Mouse (Mus musculus): Measurements from ENCODE around the gene C1galt1. TPM values are rescaled to one million over a fixed set of nuclear protein-coding genes. Genes with fewer than 3 reads are reported as not detected.

C1galt1 gene
- total RNA-seq (2021), result 10 to 100 TPM; 11.9 to 12.7 TPM
- long read RNA-seq, experiment 1, full-length matches to known transcripts, result 2 of 8 reads
- long read RNA-seq, experiment 1, partial matches to known transcripts, result 5 of 8 reads
- long read RNA-seq, experiment 1, other reads (novel, unspliced or antisense), result 1 of 8 reads
- long read RNA-seq, experiment 2, full-length matches to known transcripts, result 4 of 8 reads
- long read RNA-seq, experiment 2, partial matches to known transcripts, result 0 of 8 reads
- long read RNA-seq, experiment 2, other reads (novel, unspliced or antisense), result 4 of 8 reads

DNA sequence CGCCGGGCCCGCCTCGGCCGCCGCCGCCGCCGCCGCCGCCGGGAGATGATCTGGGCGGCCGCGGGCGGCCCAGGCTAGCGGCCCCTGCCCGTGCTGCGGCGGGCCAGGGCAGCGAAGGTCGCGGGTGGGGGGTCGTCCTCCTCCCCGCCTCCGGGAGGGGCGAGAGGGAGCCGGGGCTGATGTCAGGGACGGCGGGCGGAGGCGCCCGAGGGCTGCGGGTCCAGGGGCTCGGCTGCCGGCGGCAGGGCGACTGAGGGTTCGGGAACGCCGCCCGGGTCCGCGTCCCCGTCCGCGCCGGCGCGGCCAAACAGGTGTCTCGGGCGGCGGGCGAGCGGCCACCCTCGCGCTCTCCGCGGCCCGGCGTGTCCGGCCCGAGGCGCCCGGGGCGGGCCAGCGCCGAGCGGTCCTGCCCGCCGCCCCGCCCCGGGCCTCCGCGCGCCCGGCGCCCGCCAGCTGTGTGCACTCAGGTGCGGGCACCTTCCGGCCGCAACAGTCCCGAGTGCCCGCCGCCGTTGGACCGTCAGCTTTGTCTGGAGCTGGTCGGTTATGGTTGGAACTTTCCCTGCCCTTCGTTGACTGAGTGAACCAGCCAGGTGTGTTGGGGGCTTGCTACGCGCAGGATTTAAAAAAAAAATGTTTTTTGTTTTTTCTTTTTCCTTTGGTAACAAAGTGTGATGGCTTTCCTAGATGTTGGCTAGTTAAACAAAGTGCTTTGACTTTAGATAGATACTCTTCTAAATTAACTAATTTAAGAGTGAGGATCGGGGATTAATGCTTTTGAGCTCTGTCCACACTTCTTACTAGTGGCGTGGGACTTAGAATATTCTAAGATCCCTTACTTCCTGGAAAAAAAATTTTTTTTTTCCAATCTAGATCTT lies at the start of gene C1galt1:
Gene C1galt1 (plus strand): TSS at position 41 of the 878 bp plus-strand sequence.
- intact Hi-C loops (cut with DNase I), result no loop called here
- peak in 1 of 2 experiments; percentile 50 for DNase-seq

DNA sequence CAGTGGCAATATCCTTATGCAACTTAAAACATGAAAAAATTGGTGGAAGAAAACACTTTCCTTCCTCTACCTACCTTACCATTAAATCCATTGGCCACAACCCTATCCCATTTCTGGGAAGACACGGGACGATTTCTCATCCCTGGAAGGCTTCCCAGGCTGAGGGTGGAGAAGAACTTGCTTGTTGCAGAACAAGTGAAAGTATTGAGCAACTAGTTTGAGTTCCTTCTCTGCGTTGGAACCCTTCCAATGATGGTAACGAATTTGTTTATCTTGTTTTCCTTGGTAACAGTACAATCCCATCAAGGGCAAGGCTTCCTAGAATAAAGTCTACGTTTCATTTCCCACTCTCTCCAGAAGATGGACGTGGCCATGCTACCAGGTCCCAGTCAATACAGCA lies 44.7 kb upstream of the C1galt1 start:
- intact Hi-C loops (cut with DNase I), result no loop called here
- DNase-seq, result peak; percentile 33 to 74

DNA sequence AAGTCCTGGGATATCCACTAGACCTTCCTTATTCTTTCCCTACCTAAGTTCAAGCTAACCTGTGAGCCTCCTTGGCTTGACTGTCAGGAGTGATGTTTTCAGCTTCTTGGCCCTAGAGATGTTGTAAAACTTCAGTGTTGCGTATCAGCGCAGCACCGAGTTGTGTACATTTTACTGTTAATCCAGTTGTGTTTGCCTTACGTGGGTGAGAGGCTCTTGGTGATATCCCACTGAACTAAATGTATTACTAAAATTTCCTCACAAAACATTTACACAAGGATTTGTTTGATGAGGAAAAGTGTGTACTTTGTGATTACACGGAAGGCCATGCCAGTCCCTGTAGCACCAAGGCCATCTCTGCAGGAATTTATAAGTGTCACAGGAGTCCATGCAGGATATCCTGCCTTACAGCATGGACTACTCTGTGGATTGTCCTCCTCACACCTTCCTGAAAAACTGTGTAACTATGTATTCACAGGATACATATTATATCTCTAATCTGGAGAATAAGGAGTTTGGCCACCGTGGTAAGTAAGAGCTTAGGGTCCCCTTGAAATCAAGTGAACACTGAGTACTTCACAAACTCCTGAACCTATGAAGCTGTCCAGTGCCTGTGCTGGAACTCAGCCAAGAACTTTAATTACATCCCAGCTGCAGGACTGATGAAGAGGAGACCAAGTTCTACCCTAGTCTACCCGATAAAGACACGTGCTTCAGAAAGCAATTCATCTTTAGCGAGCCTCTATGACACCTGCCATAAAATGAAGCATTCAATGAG lies 40.7 kb upstream of the C1galt1 start:
- DNase-seq, result no peak
- intact Hi-C loops (cut with DNase I), result no loop called here

DNA sequence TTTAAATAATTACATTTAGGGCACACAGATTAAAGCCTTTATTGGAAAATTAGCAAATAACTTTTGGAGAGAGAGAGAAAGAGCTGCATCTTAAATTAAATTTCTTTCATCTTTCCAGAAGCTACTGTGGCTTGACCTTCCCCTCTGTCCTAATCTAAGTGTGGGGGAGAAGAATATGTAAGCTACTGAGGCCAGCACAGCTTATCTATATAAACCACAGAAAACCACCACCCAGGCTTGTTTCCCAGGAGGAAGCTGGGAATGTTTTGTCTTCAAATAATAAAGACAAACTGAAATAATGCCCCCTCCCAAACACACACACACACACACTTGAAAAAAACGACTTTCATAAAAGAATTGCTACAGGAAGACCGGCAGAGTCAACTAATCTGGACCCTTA lies 30.5 kb upstream of the C1galt1 start:
- DNase-seq, result no peak
- intact Hi-C loops (cut with DNase I), result no loop called here

DNA sequence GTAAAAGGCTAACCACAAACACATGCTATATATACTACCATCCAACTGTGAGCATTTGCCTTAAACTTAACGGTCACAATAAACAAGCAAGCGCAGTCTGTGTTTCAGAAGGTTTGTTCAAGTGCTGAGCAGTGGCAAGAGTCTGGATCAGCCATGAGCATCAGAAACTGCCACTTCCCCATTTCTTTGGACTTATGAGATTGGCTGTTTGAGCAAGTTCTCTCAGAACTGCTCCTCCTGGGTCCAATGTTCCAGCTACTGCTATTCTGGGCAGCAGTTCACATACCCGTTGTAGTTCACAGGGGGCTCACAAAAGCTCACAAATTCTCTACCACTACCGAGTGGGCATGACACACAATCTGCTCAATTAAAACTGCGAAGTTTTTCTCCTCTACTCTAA lies 28.4 kb upstream of the C1galt1 start:
- no peak for DNase-seq
- intact Hi-C loops (cut with DNase I), result no loop called here

DNA sequence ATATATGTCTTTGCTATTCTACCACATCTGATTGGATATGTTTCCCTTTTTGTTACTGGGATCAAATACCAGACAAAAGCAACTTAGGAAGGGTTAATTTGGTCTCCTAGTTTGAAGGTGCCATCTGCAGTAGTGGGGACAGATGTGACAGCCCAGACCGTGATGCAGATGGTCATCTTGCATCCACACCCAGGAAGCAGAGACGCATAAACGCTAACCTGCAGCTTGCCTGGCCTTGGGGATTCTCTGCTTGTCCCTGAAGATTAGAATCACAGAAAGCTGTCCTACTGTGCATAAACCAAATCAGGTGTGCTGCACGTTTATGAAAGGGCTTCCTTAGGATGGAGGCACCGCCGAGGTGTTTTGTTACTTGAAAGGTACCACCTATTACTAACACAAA lies 22.0 kb upstream of the C1galt1 start:
- DNase-seq, result no peak
- intact Hi-C loops (cut with DNase I), result no loop called here

DNA sequence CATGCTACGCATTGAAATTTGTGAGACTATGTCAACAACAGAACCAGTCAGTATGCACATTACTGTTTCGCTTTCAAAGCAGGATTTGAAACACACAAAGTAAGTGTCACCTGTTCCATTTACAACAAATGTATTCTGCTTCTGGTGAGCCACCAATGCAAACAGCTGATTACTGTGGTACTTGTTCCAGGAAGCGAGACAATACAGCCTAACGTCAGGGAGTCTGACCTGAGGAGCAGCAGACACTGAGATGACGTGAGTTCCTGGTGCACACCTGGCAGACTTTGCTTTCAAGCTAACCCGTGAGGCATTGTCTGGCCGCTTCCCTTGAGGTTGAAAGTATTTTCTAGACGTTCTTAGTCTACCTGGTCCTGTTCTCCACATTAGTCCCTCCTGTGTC lies 13.8 kb upstream of the C1galt1 start:
- DNase-seq, result no peak
- intact Hi-C loops (cut with DNase I), result no loop called here

DNA sequence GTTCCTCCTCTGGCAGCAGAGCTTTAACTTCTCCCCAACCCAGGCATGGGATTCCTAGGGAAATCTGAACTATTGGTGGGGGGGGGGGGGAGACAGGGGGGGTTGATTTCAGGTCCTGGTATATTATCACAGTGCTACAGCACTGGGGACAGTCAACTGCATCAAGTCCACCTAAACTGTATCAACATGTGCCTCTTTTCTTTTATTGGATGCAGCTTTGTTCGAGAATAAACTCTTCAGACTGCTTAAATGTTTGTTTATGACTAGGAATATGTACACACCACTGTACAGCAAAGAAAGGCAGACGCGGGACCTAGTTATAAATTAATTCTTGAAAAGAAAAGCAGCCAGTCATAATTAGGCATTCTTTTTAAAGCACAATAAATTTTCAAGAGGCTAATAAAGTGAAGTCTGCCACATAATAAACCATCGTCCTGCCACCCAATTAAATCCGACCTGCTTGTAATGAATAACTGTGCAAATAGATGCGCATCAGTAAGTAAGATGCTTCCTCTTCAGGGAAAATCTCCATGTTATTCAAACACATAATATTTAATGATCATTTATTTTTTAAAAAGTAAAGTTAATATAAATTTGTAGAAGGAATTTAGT lies 12.0 kb upstream of the C1galt1 start:
- DNase-seq, result no peak
- intact Hi-C loops (cut with DNase I), result no loop called here

DNA sequence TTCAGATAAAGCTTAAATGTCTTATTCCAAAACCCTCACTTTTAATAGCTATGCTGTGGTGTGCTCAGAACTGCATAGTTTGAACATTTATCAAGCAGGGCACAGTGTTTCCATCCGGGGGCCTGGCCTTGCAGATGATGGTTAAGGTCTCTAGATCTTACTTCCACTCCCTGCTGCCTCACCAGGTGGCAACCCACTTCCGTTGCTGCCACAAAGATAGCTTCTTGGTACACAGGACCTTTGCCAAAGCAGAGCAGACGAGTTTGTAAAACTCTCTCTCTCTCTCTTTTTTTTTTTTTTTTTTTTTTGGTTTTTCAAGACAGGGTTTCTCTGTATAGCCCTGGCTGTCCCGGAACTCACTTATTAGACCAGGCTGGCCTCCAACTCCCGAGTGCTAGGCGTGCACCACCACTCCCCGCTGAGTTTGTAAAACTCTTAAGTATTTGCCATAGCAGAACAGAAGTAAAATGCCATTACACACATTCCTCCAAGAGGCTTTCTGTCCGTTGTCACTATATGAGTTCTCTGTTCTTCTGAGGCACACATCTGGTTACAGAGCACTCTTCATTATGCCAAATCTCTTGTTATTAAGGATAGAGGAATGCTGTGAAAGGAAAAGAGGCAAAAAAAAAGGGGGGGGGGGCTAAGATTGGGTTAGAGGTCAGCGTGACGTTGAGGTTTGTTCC lies 773 bp upstream of the C1galt1 start:
- intact Hi-C loops (cut with DNase I), result no loop called here
- DNase-seq, result no peak

DNA sequence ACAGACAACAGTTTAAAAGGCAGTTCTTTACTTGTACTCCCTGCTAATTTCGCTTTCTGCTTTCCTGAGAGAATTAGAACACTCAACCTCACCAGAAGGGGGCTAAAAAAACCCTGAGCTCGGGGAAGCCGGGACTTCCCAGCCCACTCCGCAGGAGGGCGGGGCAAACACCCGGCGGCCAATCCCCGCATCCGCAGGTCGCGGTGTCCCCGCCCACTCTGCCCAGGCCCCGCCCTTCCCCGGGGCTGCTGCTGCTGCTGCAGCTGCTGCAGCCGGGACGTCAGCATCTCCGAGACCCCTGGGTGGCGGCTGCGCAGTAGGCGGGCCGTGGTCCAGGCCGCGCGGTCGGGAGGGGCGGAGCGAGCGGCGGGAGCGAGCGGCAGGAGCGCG lies 235 bp upstream of the C1galt1 start:
- DNase-seq, result peak; percentile 96 to 98
- intact Hi-C loops (cut with DNase I), result no loop called here

DNA sequence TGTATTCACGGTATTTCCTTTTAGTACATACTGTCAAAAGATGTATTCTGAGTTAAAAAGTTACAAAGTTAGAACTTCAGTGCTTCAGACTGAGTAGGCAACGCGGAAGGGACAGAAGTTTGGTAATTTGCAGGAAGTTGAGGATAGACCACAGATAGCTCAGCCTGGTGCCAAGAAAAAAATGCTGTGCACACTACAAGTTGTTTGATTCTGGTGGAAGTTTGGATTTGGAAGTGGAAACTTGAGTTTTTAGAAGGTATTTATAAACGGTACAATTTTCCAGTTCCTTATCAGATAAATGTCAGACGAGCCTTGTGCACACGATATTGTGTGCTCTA lies 1.0 kb downstream of the C1galt1 start:
- DNase-seq, result no peak
- intact Hi-C loops (cut with DNase I), result no loop called here

DNA sequence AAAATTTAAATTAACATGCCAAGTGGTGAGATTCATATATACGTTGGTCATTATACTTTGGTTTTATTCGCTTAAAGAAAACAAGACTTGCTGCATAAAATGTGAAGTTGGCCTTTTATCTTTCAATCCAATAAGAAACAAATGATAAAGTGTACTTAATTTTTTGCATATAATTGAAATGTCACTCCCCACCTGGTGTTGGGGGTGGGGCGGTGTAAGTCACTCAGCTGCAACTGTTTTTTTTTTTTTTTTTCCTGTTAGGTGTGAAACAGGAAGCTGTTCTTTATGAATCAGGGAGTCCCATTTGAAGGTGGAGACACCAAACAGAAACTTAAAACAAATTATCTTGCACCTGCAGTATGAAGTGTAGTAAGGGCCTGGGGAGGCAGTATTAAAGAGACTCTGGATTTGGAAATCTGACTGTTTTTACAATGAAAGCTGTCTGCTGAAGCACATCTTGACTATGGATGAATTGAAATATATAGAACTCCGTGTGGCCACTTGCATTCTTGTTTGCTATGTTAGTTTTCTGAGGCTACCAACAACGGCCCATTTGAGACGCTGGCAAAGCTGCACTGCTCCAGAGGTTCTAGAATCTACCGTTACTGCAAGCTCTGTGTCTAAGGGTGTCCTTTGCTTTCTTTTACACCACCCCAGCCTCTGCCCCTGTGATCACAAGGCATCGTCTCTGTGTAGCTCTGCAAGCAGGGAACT lies 2.2 kb downstream of the C1galt1 start:
- no peak for DNase-seq

DNA sequence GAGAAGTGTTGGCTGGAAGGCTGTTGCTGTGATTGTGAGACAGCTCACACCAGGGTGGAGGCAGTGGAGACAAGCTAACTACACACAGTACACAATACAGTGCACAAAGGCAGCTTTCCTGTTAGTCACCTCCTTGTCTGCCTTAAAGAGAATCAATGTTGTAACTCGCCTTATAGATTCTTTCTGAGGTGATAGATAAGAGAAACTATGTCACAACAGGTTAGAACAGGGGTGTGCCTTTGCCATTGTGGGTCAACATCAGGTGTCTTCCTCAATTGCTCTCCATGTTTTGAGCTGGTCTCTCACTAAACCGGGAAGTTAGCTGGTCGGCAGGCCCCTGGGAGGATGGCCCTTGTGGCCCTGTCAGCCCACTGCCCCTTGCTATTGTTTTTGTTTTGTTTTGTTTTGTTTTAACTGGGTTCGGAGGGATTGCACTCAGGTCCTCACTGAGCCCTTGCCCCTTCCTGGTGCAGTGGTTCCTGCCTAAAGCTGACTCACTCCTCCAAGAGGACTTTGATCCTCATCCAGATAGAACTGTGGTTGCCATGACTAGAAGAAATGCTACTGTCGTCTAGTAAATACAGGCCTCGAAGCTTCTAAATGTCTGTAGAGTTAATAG lies 3.4 kb downstream of the C1galt1 start:
- intact Hi-C loops (cut with DNase I), result no loop called here
- DNase-seq, result no peak

More for the DNA sequence above, 2.2 kb downstream of the C1galt1 start:
- intact Hi-C loops (cut with DNase I), result no loop called here

DNA sequence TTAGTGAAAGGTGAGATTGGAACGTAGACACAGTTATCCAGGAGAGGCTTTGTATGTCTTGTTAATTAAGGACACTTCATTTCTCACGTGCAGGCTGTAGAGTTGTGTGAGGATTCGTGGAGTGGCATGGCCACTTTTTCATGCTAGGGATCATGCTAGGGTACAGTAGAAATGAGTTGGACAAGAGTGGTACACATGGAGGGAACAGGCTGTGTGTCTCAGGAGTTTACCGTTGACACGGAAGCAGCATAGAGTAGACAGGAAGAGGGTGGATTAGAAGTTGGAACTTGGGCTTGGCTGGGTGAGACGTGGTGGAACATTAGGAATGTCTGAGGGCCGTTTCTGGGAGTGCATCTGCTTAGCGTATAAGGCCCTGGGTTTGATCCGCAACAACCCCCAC lies 4.1 kb downstream of the C1galt1 start:
- intact Hi-C loops (cut with DNase I), result no loop called here
- no peak for DNase-seq

DNA sequence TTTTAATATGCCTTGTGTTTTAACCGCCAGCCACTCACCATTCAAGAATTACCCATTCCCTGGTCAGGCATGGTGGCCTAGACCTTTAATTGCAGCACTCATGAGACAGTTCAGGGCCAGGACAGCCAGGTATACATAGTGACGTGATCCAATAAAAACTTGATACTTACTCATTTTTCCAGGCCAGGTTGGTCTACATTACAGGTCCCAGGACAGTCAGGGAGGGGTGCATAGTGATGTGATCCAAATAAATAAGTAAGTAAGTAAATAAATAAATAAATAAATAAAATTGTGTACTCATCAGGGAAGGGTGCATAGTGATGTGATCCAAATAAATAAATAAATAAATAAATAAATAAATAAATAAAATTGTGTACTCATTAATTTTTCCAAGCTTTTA lies 6.4 kb downstream of the C1galt1 start:
- DNase-seq, result no peak
- intact Hi-C loops (cut with DNase I), result loop anchor here (10.0 kb wide), 1 partner anchor 134 kb away; no protein-coding TSS in a partner anchor

DNA sequence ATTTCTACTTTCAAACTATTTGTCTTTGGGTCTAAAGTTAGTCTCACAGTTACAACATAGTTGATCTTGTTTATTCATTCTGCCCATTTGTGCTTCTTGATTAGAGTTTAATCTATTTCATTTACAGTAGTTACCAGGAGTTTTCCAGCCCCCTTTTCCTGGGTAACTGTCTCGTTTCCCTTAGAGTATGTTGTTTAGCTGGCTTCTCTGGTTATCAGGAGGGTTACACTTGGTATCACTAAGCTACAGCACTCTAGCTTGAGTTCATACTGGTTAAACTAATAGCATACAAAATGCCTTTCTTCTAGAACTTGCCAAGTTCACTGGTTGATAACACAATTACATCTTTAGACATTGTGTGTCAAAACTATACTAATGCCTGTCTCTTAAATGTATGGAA lies 8.3 kb downstream of the C1galt1 start:
- intact Hi-C loops (cut with DNase I), result loop anchor here (10.0 kb wide), 1 partner anchor 132 kb away; no protein-coding TSS in a partner anchor
- no peak for DNase-seq

DNA sequence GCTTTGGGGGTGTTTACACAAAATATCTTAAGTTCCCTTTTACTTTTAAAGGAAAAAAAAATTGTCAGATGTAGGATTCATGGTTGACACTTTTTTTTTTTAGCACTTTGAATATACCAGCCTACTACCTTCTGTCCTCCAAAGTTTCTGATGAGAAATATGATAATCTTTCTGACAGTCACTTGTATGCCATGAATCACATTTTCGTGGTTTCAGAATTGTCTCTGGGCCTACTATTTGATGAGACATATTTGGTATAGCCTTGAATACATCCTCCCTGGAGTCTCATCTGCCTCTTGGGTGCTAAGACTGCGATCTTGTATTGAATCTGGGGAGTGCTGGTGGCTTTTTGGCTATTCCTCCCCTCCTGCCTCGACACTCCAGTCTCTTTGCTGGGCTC lies 8.8 kb downstream of the C1galt1 start:
- no peak for DNase-seq
- intact Hi-C loops (cut with DNase I), result loop anchor here (10.0 kb wide), 1 partner anchor 131 kb away; no protein-coding TSS in a partner anchor

DNA sequence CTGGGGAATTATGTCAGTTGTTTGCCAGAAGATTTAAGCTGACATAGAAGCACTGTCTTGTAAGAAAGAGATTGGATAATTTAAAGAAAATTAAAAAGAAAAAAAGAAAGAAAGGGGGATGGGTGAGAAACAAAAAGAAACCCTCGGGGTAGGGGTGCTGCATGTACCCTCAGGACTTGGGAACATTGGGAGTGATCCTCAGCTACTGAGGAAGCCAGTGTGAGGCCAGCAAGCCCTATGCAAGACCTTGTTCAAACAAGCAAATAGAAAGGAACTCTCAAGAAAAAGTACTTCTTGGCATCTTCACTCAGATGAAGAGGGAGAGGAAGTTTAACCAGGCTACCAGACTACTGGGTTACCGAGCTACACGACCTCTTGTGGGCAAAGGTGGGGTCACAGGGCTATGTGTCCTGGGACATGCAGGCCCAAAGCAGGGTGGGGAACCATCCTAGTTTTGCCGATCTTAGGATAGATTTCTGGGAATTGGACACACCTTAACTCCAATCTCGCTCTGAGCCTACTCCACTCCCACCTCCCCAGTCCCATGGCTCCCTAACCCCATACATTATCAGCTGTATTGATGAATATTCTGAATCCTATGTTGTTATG lies 12.1 kb downstream of the C1galt1 start:
- DNase-seq, result no peak
- intact Hi-C loops (cut with DNase I), result loop anchor here (10.0 kb wide), 1 partner anchor 128 kb away; no protein-coding TSS in a partner anchor
